Mouse (Mus musculus) right cerebral cortex, postnatal 4 days (tissue): ENCODE measurements at regions not wholly inside any gene's neighbourhood (a gene's known extent, or its start where the extent isn't known, plus 50 kb on each side); places are given as distances from the start of the nearest gene placed in this dataset.
A peak's percentile ranks its signal among the peaks of the same experiment; 100 is the strongest.

Experiments used
- DNase-seq: peaks from one replicate; pipeline ENCODE4 v3.0.0-alpha.2; 2022

DNA sequence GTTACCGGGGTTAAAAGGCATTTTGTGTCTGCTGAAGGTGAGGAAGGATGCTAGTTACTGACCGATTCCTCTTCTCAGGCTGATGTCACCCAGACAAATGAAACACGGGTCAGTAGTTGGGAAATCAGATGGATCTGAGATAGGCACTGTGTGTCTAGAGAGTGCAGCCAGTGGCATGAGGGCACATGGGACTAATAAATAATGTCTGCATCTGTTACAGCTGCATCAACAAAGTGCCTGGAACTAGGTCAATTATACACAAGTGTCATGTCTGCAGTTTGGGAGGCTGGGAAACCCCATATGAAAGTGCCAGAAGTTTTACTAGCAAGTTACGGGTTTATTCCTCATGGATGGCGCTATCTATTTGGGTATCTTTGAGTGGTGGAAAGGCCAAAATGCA lies 68.8 kb downstream of the Cxcl12 start:
- DNase-seq, result no peak

DNA sequence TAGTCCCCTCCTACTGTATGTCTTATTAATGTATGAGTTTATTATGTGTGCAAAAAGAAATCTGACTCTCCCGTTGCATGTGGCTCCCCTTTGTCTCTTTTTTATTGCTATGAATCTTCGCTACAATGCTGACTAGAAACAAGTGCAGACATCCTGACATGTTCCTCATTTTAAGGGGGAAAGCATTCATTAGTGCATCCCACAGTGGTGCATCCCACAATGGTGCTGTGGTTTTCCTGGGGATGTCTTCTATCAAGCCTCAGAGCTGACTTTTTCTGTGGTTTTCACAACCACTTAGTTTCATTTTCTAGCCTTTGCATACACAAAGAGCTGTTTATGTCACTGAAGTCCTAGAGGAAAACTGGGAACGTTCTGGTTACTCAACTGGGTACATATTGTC lies 72.9 kb downstream of the Cxcl12 start:
- DNase-seq, result no peak

DNA sequence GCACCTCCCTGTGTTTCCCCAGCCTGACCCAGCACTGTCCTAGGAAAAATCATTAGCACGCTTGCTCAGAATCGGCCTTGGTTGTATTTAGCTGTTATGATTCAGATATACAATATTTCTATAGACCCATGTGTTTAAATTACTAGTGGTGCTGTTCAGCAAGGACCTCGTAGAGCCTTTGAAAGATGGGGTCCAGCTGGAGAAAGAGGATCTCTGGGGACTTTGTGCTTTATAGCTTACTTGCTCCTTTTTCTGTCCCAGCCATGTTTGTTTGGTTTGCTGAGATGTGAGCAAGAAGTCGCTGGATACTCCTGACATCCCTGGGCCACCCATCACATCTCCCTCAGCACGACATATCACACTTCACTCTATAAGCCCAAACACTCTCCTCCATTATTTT lies 77.1 kb downstream of the Cxcl12 start:
- no peak for DNase-seq

DNA sequence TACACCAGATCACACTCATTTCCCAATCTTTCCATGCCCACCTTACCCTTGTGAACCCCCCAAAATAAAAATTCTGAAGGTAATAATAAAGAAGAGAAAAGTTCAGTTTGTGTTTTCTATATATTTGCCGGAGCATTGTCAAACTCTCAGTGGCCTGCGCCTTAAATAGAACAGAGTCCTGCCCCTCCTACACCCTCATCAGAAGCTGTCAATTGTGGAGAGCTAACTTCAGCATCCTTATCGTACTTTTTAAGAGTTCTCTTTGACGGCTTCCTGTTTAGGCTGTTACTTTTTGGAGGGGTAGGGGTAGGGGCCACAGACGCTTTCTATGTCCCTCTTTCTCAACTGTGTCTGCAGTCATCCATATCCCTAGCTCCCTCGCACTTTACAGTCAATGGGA lies 77.5 kb downstream of the Cxcl12 start:
- no peak for DNase-seq

DNA sequence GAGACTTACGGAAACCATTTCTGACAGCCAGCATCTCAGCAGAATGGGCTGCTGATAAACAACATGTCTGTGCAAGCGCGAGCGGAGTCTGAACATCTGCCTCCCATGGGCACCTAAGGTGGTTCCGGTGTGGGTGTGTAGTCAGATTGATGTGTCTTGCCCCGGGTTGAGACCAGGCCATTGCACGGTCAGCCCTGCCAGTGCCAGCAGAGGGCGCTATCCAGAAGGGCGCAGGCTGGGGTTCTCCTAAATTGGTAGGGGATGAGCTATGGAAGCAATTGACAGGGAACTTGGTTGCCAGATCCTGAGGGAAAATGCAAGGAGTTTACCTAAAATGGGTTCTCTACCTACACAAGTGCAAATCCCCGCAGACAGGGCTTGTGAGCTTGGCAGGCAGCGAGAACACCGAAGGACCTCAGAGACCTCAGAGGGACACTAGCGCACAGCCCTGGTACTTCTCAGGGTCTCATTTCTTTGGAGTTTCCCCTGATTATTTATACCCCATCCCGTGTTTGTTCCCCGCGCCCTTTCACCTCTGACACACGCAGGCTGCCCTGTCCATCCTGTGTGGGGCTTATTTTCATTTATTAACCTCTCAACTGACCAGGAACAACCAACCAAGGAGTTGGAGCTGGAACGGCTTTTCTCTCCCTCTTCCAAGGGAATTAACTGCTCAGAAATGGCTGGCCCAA lies 81.0 kb downstream of the Cxcl12 start:
- peak; percentile 33 for DNase-seq

- DNase-seq, result no peak
Measured at GRCm38 (mm10) chr6:117250051-117250450, 81.7 kb downstream of the Cxcl12 start.

DNA sequence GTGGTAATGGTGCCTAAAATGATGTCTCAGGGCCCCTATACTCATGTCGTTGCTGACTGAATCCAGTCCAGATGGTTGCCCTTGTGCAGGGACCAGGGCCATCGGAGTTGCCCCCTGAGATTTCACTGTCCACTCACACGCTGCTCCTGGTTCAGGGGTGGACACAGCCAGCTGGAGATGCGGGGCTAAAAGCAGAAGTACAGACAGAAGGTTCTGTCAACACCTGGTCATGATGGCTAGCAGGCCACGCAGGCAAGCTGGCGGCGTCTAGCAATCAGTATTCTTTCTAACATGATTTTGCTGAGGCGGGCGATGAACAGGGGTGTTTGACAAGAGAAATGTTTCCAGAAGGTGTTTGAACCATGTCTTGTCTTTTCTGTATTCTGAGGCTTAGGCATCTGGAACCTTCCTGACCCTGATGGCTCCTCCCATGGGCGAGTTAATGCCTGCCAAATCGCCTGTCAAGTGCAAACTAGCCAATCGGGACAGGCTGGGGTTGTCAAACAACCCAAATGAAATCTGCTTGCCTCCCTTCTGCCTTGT lies 83.1 kb downstream of the Cxcl12 start:
- DNase-seq, result no peak

DNA sequence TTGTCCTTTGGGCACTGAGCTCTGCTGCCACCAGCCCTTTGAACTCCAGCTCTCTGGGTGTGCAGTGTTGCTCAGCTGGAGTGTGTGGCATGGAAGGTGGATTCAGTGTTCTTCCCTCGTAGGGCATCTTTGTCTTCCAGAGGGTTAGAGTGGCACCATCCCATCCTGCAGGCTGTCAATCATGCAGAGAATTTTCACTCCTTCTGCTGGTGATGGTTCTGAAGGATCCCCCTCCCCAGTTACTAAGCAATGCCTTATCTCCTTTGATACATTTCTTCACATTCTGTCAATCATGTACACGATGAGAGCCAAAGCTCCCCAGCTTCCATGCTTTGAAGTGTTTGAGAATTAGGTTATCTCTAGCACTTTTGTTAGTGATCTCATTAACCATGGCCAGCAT lies 84.0 kb downstream of the Cxcl12 start:
- DNase-seq, result no peak

GRCm38 (mm10) chr6:117253036-117253435 lies 84.7 kb downstream of the Cxcl12 start:
- DNase-seq, result no peak

DNA sequence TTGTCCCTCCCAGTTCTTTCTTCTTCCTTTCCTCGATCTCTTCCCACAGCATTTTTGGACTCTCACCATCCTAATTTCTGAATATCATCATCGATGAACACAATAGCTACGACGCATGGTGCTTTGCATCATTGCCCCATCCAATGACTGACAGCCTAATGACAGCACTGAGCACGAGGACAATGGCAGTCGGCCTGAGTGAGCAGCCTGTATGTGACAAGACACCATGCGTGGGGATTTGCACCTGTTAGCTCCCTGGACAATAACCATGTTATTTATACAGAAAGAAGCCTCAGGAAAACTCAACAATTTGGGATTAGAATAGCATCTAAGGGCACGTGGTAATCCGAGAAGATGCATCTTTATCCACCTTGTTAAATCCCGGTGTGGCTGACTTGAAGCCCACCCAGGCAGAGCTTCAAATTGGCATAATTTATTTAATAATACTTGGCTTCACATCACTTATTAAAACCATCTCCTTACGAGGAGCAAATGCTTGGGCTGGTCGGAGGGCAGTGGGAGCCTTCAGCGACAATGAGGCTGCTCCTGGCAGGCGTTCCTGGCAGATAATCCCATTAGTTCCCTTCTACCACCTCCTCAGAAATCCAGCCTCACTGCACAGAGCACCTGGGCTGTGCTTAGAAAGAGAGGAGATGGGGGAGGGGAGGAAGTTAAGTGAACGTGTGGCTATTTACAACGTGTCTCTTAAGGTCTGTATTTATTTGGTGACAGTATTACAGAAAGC lies 85.4 kb downstream of the Cxcl12 start:
- DNase-seq, result no peak

DNA sequence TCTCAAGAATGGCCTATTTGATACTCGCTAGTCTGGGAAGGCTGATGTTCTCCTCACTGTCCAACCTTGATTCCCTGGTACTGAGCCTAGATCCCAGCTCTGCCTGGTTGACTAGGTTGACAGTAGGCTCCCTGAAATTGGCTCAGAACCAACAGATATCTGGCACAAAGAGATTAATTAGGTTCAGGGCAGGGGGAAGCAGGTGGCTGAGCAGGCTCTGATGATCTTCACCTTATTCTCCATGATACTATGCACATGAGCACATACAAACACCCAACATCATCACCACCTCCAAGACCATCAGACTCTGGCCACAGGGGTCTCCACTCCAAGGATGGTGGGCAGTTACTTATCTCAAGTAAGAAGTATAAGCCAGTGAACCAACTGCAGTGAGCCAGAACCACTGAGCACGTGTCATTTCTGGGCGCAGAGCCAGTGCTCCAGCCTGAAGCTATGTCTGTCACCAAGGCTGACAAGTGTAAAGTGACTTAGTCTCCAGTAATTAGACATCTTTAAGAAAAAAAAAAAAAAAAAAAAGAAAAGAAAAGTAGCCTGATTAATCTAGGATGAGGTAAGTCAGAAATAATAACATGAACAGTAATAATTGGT lies 86.4 kb downstream of the Cxcl12 start:
- peak; percentile 92 for DNase-seq

DNA sequence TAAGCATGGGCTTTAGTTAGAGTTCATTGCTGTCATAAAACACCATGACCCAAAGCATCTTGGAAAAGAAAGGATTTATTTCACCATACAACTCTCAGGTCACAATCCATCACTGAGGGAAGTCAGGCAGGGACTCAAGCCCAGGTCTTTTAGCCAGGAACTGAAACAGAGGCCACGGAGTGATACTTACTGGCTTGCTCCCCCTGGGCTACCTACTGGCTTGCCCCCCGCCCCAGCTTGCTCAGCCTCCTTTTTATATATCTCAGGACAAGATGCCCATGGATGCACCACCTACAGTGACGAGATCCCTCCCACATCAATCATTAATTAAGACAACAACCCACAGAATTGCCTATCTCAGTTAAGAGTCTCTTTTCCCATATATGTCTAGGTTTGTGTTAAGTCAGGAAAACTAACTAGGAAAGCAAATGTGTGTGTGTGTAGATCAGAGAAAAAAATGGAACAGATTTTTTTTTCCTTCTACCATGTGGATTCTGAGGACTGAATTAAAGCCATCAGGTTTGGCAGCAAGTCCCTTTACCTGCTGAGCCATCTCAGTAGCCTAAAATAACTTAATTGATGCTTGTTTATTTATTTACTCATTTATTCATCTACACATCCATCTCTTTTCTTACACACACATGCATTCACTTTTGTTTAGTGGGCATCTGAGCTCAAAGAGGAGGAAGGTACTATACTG lies 87.2 kb downstream of the Cxcl12 start:
- DNase-seq, result no peak

DNA sequence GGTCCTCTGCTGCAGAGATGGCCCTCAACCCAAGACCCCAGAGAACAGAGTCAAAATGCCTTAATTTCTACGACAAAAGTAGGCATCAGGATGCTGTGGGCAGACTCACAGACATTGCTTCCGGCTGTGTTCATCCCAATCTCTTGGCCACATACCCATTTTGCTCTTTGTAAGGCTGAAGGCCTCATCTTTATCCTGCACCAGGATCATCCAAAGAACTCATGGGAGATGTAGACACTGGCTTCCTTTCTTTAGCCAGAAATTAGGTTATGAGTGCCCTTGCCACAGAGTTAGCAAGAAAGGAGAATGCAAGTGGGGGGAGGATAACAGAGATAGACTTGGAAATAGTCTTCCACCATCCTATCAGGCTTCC lies 87.8 kb downstream of the Cxcl12 start:
- DNase-seq, result no peak

DNA sequence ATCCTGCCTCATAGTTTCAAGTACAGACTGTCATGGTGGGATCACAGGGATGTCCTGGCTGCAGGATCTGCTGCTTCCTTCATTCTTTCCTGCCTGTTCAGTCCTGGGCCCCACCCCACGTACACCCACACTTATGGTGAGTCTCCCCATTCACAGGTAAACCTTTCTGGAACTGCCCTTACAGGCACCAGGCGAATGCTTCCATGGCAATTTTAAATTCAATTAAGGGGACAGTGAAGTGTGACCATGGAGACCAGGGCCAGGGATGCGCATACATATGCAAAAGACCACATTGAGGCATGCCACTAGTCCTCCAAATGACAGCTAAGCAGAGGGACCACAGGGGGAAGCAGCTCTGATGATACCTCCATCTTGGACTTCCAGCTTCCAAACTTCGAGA lies 89.3 kb downstream of the Cxcl12 start:
- DNase-seq, result no peak

DNA sequence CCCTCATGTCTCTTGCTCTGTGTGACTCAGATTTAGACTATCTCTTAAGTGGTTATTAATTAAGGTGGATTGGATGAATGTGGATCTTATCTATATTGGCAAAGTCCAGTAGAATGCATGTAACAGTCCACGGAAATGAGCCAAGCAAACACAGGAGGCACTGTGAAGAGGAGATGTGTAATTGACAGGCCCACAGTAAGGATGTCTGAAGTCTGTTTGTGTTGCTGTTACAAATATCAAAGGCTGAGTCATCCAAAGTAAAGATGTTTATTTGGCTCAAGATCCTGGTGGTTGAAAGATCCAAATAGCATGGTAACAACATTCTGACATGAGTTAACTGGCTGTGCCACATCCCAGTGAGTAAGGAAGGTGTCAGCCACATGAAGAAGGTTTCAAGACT lies 99.6 kb downstream of the Cxcl12 start:
- DNase-seq, result no peak

- no peak for DNase-seq
Measured at GRCm38 (mm10) chr6:117268376-117268775, 100.0 kb downstream of the Cxcl12 start.

DNA sequence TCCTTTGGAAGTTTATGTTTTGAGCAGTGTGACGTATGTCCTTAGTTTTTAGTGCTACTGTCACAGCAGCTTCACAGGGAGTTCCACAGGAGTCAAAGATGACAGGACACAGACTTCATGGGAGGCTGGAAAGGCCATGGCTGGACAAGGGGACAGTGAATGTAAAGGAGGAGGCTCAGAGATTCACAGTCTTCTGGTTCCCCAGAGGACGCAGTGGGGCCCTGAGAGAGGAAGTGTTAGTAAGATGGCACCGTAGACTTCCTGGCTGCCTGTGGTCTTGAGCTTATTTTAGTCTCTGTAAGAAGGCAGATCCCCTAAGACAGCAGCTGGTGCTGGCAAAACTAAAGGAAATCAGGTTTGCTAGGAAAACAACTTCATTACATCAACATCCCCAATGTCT lies 101.9 kb downstream of the Cxcl12 start:
- DNase-seq, result no peak

GRCm38 (mm10) chr6:117271562-117272226 lies 103.4 kb downstream of the Cxcl12 start:
- DNase-seq, result no peak

DNA sequence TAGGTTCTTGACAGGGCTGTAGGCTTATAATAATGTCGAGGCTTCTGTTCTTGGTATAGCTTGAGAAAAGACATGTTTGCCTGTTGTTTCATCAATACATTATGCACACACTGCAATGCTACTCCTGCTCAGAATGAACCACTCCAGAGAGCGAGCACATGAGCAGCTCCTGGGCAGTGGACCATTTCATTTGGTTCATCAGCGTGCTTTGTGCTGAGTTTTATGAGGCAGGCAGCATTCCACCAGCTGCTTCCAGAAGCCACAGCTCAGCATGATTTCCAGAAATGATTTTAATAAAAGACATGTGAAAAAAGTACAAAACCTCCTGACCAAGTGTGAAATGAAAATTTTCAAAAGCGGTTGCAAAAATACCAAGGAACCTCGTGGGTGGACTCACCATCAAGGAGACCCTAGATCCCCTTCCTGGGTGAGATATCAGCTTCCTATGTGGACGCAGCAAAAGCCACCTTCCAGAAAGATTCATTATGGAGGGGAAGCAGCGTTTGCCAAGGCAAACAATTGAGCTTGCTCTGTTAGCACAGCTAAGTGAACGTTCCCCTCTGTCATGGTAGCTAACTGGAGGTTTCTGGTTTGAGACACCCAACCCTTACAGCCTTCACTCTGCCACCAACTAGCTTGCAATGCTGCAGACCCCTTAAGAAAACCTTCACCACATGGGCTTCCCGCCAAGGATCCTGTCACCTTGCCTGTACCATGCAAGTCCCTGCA lies 104.1 kb downstream of the Cxcl12 start:
- no peak for DNase-seq

DNA sequence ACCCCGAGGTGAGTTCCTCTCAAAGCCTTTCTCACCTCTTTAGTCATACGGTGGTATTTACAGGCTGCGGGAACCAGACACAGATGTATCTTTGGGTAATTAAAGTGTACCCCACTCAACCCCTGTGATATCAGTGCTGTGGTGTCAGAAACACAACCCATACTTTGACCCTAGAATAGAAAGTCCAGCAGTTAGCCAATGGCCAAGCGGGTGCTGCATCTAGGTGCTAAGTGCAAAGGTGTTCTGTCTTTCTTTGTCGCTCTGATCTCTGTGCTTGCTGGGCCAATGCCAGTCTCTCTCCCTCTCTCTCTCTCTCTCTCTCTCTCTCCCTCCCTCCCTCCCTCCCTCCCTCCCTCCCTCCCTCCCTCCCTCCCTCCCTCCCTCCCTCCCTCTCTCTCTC lies 107.6 kb downstream of the Cxcl12 start:
- no peak for DNase-seq

DNA sequence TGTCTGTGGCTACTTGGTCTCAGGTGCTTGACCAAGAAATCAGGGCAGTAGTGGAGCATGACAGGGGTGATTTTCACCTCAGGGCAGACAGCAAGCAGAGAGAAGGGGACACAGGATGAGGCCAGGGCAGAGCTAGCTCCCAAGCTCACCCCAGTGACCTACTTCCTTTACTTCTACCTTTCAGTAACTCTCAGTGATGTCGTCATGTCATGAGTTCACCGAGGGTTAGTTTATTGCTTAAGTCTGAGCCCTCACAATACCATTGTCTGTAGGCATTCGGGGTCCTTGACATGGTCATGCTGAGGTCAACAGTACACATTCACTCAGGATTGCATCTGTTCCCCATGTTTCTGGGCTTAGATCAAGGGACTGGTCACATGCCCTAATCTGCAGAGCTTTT lies 108.5 kb downstream of the Cxcl12 start:
- DNase-seq, result no peak

DNA sequence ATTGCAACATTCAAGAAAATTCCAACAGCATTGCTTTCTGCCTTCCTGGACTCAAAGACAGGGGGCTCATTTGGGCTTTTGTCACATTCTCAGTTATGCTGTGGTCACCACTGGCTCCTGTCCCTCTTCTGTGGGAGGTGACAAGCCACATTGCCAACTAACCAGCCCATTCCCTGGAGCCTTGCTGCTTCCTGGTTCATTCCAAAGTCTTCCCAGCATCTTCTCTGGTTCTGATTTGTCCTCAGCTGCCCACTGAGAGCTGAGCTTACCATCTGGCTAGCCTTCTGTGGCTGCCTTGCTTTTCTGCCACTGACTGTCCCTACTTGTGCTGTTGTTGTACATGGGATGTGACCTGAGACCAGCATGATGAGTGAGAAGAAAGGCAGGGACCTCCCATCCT lies 111.0 kb downstream of the Cxcl12 start:
- DNase-seq, result no peak
